Mouse (Mus musculus) limb, embryonic 15.5 days (tissue): ENCODE results near the gene Cav2. TPM values are rescaled to one million over a fixed set of nuclear protein-coding genes. Genes with fewer than 3 reads are reported as not detected.

Experiments used
- ATAC-seq: fragments of 200-750 bp; cut with Nextera tagmentation; 2 replicates; pipeline ENCODE4 v1.8.0; 2017; ENCODE audit warnings: low read depth, moderate TSS enrichment; ENCODE audit not compliant: insufficient number of reproducible peaks, low FRiP score, low TSS enrichment
- H3K27ac ChIP-seq: fragments of 300-500 bp; sonication (generic); 2 replicates; pipeline ENCODE4 v1.5.1; 2015; ENCODE audit warnings: moderate library complexity, mild to moderate bottlenecking, inconsistent platforms
- H3K27me3 ChIP-seq: fragments of 300-500 bp; sonication (generic); 2 replicates; pipeline ENCODE4 v1.6.1; 2015; ENCODE audit warnings: inconsistent platforms
- H3K36me3 ChIP-seq: fragments of 300-500 bp; sonication (generic); 2 replicates; pipeline ENCODE4 v1.6.1; 2015; ENCODE audit warnings: inconsistent platforms
- H3K4me1 ChIP-seq: fragments of 300-500 bp; sonication (generic); 2 replicates; pipeline ENCODE4 v1.6.1; 2015; ENCODE audit warnings: inconsistent platforms
- H3K4me2 ChIP-seq: fragments of 300-500 bp; sonication (generic); 2 replicates; pipeline ENCODE4 v1.6.1; 2015; ENCODE audit warnings: mild to moderate bottlenecking, inconsistent platforms
- H3K4me3 ChIP-seq: fragments of 300-500 bp; sonication (generic); 2 replicates; pipeline ENCODE4 v1.5.1; 2015; ENCODE audit warnings: mild to moderate bottlenecking, inconsistent platforms
- H3K9ac ChIP-seq: fragments of 300-500 bp; sonication (generic); 2 replicates; pipeline ENCODE4 v1.6.1; 2015; ENCODE audit warnings: inconsistent platforms
- H3K9me3 ChIP-seq: fragments of 300-500 bp; sonication (generic); 2 replicates; pipeline ENCODE4 v1.6.1; 2016; ENCODE audit warnings: inconsistent platforms
- WGBS: fragments of 180-500 bp; shearing (Covaris S2); methylation state at CpG from one replicate; pipeline ENCODE4 v1.1.7; 2015; 5-methylcytosine and 5-hydroxymethylcytosine counted together
- polyA plus RNA-seq: library from polyadenylated mRNA; unstranded; fragments of >200 nt; fragmentation: Nextera tagmentation; extraction: Ambion mirVana; gene quantifications from 2 replicates; pipeline ENCODE4 v1.2.1, GENCODE M21; 2015

Cav2 gene
- polyA plus RNA-seq = 32.6 and 38.6 TPM in 2 replicates

DNA sequence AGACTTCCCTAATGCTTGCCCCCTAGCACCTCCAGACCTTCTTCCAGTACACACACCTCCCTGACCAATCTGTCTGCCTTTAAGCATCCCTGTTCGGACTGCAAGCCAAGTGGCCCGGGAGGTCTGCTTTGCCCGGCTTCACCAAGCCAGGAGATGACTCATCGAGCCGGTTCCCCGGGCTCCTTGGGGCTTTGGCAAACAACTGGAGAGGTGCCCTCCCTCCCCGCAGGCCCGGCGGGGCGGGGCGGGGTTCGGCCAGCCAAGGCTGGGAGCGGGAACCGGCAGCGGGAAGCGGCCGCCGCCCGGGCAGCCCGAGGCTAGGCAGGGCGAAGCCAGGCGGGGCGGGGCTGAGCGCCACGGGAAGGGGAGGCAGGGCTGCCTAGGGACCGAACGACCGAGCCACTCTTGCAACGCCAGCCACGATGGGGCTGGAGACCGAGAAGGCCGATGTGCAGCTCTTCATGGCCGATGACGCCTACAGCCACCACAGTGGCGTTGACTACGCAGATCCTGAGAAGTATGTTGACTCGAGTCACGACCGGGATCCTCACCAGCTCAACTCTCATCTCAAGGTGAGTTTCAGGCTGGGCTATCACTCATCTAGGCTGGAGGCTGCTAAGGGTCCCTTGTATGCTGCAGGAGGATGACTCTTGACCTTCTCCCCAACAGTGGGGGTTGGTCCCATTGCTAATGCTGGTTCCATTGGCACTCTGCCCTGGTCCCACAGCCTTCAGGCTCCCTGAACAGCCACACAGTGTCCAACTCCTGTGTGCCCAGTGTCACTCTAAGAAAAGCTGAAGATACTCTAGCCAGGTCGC is at the start of gene Cav2:
Cav2 (plus strand) TSS at position 247 of the 818 bp plus-strand sequence.
- peak; percentile 74; the same call in 1 of the 2 replicates for ATAC-seq
- under 1% methylated on average over 40 of the region's 40 CpGs for WGBS
- Histone ChIP-seq H3K4me3 (peak within 1 kb of the TSS; percentile 52), H3K9me3 (no peaks in the 10 kb centered on the region), H3K4me1 (peaks cover 16% of the 10 kb centered on the region), H3K27ac (peak within 1 kb of the TSS; percentile 81), H3K9ac (peak within 1 kb of the TSS; percentile 44), H3K4me2 (peak within 1 kb of the TSS; percentile 89), H3K27me3 (0 out of 2 replicates have a peak, but pooled peaks cover 4% of the 10 kb centered on the region), H3K36me3 (no peaks in the 10 kb centered on the region)

DNA sequence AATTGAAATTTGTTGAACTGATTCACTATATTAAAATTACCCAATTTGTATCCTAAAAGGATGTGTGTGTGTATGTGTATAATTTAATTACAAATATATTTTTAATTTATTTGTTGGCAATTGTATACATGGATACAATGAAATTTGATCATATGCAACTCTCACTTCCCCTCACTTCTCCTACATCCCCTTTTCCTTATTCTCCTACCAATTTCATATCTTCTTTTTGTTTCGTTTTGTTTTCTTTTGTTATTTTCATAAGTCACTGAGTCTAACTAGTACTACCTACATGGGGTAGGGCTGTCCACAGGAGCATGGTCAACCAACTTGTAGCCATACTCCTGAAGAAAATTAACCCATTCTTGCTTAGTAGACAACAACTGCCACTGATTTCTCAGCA is 41.3 kb upstream of the Cav2 start:
- no peak overlapping the region for H3K4me3 ChIP-seq
- no peaks in the 10 kb centered on the region for H3K27me3 ChIP-seq
- H3K4me1 ChIP-seq = no peaks in the 10 kb centered on the region
- ATAC-seq = no peak
- no peak overlapping the region for H3K27ac ChIP-seq
- no peaks in the 10 kb centered on the region for H3K9me3 ChIP-seq
- H3K36me3 ChIP-seq = no peaks in the 10 kb centered on the region
- H3K4me2 ChIP-seq = no peak overlapping the region
- WGBS = 89% methylated on average over 1 of the region's 1 CpGs
- H3K9ac ChIP-seq = no peak overlapping the region

DNA sequence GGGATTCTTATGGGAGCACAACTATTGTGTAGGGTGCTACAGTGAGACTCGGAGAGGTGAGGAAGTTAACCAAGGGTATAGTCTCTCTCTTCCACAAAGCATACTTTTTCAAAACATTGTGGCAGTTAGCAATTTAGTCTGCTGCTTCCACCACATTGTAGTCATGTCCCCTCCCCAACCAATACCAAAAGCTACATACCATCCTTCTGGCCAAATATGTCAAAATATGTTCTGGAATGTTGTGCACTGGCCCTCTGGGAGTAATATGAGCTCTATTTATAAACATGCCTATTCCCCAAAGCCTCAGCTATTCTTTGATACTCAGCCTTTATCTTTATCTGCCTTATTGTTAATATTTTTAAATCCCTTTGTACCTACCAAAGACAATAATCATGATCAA is 40.0 kb upstream of the Cav2 start:
- no peaks in the 10 kb centered on the region for H3K9me3 ChIP-seq
- ATAC-seq = no peak
- no peak overlapping the region for H3K9ac ChIP-seq
- H3K27me3 ChIP-seq = no peaks in the 10 kb centered on the region
- no peak overlapping the region for H3K4me3 ChIP-seq
- no peak overlapping the region for H3K27ac ChIP-seq
- H3K4me2 ChIP-seq = no peak overlapping the region
- 92% methylated on average over 1 of the region's 1 CpGs for WGBS
- no peaks in the 10 kb centered on the region for H3K36me3 ChIP-seq
- H3K4me1 ChIP-seq = no peaks in the 10 kb centered on the region

DNA sequence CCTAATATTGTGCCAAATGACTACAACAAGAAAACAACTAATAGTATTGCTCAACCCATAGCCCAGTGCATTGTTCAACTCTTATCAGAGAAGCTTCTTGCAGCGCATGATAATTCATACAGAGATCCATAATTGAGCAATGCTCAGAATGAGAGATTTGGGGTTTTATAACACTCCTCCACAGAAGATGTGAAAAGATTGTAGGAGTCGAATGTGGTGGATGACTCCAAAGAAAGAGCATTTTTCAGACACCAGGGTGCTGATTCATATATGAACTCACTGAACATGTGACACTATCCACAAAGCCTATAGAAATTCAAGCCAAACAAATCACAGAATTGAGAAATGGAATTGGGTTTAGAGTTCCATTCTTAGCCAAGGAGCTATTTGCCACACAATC is 34.0 kb upstream of the Cav2 start:
- no peaks in the 10 kb centered on the region for H3K36me3 ChIP-seq
- no peaks in the 10 kb centered on the region for H3K27me3 ChIP-seq
- H3K27ac ChIP-seq = no peak overlapping the region
- 97% methylated on average over 2 of the region's 2 CpGs for WGBS
- no peak for ATAC-seq
- H3K4me1 ChIP-seq = no peaks in the 10 kb centered on the region
- H3K9ac ChIP-seq = no peak overlapping the region
- no peak overlapping the region for H3K4me3 ChIP-seq
- no peaks in the 10 kb centered on the region for H3K9me3 ChIP-seq
- H3K4me2 ChIP-seq = no peak overlapping the region

DNA sequence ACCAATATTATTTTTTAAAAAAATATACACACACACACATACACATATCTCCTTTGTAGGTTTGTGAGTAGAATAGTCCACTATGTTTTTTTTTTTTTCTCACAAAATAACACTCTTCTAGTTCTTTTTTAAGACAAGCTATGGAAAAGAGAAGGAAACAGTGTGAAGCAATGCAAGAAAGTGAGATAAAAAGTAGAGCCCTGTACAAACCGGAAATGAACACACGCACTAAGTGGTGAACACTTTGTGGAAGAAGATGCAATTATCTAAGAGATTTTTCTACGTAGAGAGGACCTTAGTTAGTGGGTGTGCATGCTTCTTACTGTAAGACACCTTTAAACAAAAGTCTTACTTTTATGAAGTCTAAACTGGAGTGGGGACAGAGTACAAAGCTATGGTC is 33.3 kb upstream of the Cav2 start:
- H3K4me3 ChIP-seq = no peak overlapping the region
- no peak overlapping the region for H3K4me2 ChIP-seq
- H3K27ac ChIP-seq = no peak overlapping the region
- no peak overlapping the region for H3K9ac ChIP-seq
- no peaks in the 10 kb centered on the region for H3K9me3 ChIP-seq
- no peaks in the 10 kb centered on the region for H3K27me3 ChIP-seq
- WGBS = 81% methylated on average over 3 of the region's 3 CpGs
- ATAC-seq = no peak
- no peaks in the 10 kb centered on the region for H3K36me3 ChIP-seq
- no peaks in the 10 kb centered on the region for H3K4me1 ChIP-seq

DNA sequence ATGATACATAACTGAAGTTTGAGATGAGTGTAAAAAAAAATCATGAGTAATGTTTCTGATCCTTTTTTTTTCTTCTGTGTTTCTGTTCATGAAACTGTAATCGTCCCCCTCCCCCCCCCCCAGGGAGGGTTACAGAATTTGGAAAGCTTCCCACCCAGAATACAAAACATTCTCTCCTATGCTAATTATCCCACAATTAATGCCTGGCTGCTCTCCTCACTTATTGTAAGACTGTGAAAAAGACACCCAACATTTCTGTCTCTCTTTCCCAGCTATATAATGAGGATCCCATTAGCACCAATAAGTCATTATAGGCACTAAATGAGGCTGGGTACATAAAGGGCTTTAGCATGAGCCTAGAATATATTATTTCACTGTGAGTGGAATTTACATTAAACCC is 32.7 kb upstream of the Cav2 start:
- no peak overlapping the region for H3K27ac ChIP-seq
- H3K4me3 ChIP-seq = no peak overlapping the region
- no peak overlapping the region for H3K9ac ChIP-seq
- H3K36me3 ChIP-seq = no peaks in the 10 kb centered on the region
- H3K4me2 ChIP-seq = no peak overlapping the region
- no peaks in the 10 kb centered on the region for H3K4me1 ChIP-seq
- 40% methylated on average over 1 of the region's 1 CpGs for WGBS
- no peak for ATAC-seq
- H3K27me3 ChIP-seq = no peaks in the 10 kb centered on the region
- no peaks in the 10 kb centered on the region for H3K9me3 ChIP-seq

DNA sequence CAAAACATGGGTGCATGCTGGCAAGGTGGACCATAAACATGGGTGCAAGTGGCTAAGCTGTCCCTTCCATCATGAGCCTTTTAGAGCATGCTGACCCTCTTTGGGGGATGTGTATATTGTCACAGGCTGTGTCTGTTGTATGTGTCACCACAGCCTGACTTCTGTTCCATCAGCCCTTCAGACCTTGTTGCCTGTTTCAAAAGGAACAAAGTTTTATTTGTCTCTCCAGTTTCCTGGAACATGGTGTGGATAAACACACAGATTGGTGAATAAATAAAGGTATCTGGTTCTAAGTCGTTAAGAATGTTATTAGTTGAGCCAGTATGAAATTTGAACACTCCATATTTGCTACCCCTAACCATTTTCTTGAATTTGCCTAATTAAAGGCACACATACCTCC is 29.0 kb upstream of the Cav2 start:
- 49% methylated on average over 1 of the region's 1 CpGs for WGBS
- no peak overlapping the region for H3K9ac ChIP-seq
- no peak for ATAC-seq

DNA sequence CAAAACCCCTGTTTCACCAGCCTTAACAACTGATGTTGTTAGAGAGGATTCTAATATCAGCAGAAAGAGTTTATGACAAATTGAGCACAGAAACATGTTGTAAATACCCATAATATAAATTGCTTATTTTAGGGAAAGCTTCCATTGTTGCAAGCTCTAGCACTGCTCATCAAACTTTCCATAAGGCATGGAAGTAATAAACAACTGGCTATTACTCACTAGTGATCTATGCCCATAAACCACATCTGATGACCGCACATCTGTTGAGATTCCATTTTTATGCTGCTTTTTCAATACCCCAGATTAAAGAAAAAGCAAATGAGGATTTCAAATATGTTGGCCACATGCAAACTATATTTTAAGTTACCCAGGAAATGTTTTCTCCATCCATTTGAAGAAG is 22.8 kb upstream of the Cav2 start:
- Histone ChIP-seq H3K4me3 (no peak overlapping the region), H3K9me3 (no peaks in the 10 kb centered on the region), H3K9ac (no peak overlapping the region), H3K27ac (no peak overlapping the region), H3K4me2 (no peak overlapping the region), H3K4me1 (no peaks in the 10 kb centered on the region), H3K27me3 (no peaks in the 10 kb centered on the region), H3K36me3 (no peaks in the 10 kb centered on the region)
- WGBS = 65% methylated on average over 1 of the region's 1 CpGs
- ATAC-seq = no peak

More for the DNA sequence above, 29.0 kb upstream of the Cav2 start:
- no peaks in the 10 kb centered on the region for H3K9me3 ChIP-seq
- H3K4me1 ChIP-seq = no peaks in the 10 kb centered on the region
- no peaks in the 10 kb centered on the region for H3K36me3 ChIP-seq
- H3K27ac ChIP-seq = no peak overlapping the region
- no peak overlapping the region for H3K4me3 ChIP-seq
- no peak overlapping the region for H3K4me2 ChIP-seq
- H3K27me3 ChIP-seq = no peaks in the 10 kb centered on the region

DNA sequence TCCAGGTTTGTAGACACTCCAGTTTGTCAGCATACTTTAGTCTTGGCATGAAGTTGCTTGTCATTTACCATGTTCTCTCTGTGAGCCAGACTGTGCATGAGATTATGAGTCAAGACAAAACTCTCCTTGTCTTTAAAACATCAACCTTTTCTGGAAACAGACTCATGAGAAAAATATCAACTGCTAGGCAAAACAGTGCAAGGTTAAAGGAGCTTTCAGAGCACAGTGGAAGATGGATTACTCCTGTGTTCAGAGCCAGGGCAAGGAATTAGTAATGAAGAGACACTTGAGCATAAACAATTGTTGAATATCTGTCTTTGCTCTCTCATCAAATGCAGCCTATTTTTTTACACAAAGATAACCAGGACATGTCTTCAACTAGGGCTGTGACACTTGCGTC is 22.1 kb upstream of the Cav2 start:
- Histone ChIP-seq H3K4me1 (no peaks in the 10 kb centered on the region), H3K27ac (peak overlapping the region; percentile 22; the same call in 1 of the 2 replicates), H3K4me3 (no peak overlapping the region), H3K36me3 (no peaks in the 10 kb centered on the region), H3K9me3 (no peaks in the 10 kb centered on the region), H3K4me2 (no peak overlapping the region), H3K9ac (no peak overlapping the region), H3K27me3 (no peaks in the 10 kb centered on the region)
- 85% methylated on average over 1 of the region's 1 CpGs for WGBS
- no peak for ATAC-seq

DNA sequence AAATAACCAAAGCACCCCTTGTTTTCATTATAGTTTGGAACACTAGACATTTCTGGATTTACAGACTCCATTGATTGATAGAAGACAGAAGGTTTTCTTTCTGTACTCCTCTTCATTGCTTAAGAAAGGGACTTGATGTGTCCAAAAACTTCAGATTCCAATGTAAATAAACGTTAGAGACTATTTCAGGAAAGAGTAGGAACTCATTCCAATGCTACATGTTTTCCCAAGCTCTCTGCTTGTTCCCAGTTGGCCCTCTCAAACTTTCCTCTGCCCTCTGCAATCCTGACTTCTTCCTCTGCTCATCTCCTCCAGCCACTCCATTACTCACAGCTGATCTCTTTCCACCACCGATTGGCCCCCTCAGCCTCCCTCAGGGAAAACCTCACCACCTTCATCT is 18.2 kb upstream of the Cav2 start:
- H3K9me3 ChIP-seq = no peaks in the 10 kb centered on the region

DNA sequence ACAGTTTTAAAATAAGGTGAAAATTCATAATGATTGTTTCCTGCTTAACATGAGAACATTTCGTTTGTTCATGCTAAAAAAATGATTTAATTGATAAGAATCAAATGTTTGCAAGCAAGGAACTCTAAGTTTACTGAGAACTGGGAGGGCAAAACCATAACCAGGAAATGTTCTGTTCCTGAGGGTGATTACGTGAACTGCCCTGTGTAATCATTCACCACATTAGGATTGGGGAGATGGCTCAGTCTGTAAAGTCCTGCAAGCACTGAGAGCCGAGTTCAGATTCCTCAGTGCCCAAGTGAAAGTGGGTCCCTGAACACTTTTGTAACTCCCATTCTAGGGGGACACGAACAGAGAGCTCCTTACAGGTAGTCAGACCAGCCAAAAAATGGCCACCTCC is 15.9 kb upstream of the Cav2 start:
- no peaks in the 10 kb centered on the region for H3K36me3 ChIP-seq
- no peak overlapping the region for H3K4me2 ChIP-seq
- 67% methylated on average over 4 of the region's 4 CpGs for WGBS
- no peak overlapping the region for H3K9ac ChIP-seq
- no peak for ATAC-seq
- H3K27me3 ChIP-seq = no peaks in the 10 kb centered on the region
- 0 out of 2 replicates have a peak, but pooled peaks cover 4% of the 10 kb centered on the region for H3K4me1 ChIP-seq
- no peak overlapping the region for H3K4me3 ChIP-seq
- no peak overlapping the region for H3K27ac ChIP-seq
- H3K9me3 ChIP-seq = no peaks in the 10 kb centered on the region

More for the DNA sequence above, 18.2 kb upstream of the Cav2 start:
- Histone ChIP-seq H3K36me3 (no peaks in the 10 kb centered on the region), H3K27ac (no peak overlapping the region), H3K4me2 (no peak overlapping the region), H3K4me1 (0 out of 2 replicates have a peak, but pooled peaks cover 4% of the 10 kb centered on the region), H3K9ac (no peak overlapping the region), H3K4me3 (no peak overlapping the region), H3K27me3 (no peaks in the 10 kb centered on the region)
- ATAC-seq = no peak
- 45% methylated on average over 2 of the region's 2 CpGs for WGBS

DNA sequence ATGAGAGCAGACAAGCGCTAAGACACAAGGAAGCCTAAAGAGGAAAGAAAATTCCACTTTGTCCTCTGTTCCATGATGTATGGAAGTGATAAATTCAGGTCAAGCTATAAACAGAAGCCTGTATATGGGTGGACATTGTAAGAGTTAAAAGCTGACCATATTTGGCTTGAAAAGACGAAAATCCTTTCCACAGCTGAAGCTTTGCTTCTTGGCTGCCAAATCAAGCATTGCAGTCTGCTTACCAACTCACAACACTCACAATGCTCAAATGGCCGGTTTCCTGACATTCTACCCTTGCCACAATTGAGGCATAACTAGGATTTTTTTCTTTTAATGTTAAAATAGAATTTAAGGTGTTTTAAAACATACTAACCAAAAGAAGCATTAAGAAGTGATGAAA is 14.5 kb upstream of the Cav2 start:
- Histone ChIP-seq H3K27me3 (no peaks in the 10 kb centered on the region), H3K4me3 (no peak overlapping the region), H3K4me2 (no peak overlapping the region), H3K9ac (no peak overlapping the region), H3K4me1 (0 out of 2 replicates have a peak, but pooled peaks cover 4% of the 10 kb centered on the region), H3K36me3 (no peaks in the 10 kb centered on the region), H3K9me3 (no peaks in the 10 kb centered on the region), H3K27ac (no peak overlapping the region)
- ATAC-seq = no peak
- WGBS = 61% methylated on average over 3 of the region's 3 CpGs
